Mouse (Mus musculus): ENCODE measurements around the gene Lrp8.

- TF ChIP-seq CTCF (IDR thresholded peaks at IDR 0.05; ENCODE audit: extremely low read depth, insufficient read length, insufficient replicate concordance, low read depth, low read length) (no peak), POLR2A (IDR thresholded peaks at IDR 0.05; ENCODE audit: low read depth, low read length) (no peak)
These were observed 486 bp upstream of the Lrp8 start for GRCm38 (mm10) chr4:107801366-107802184.
